Mouse (Mus musculus) heart, embryonic 13.5 days (tissue): ENCODE measurements around the gene Prph. TPM values are rescaled to one million over a fixed set of nuclear protein-coding genes. Genes with fewer than 3 reads are reported as not detected.
A peak's percentile ranks its signal among the peaks of the same experiment; 100 is the strongest.

ENCODE experiments used
- ATAC-seq: fragments of 200-750 bp; cut with Nextera tagmentation; 2 replicates; pipeline ENCODE4 v1.8.0; 2017; ENCODE audit warnings: moderate TSS enrichment; ENCODE audit not compliant: insufficient number of reproducible peaks, low FRiP score, low TSS enrichment; ENCODE audit errors: extremely low read depth
- H3K27ac ChIP-seq: fragments of 300-500 bp; sonication (generic); replicated peaks from 2 replicates; pipeline ENCODE4 v1.5.1; 2015; ENCODE audit warnings: moderate library complexity, mild to moderate bottlenecking, inconsistent platforms
- H3K27me3 ChIP-seq: fragments of 300-500 bp; sonication (generic); replicated peaks from 2 replicates; pipeline ENCODE4 v1.6.1; 2015; ENCODE audit warnings: mild to moderate bottlenecking, inconsistent platforms
- H3K36me3 ChIP-seq: fragments of 300-500 bp; sonication (generic); 2 replicates; pipeline ENCODE4 v1.6.1; 2015; ENCODE audit warnings: mild to moderate bottlenecking, inconsistent platforms
- H3K4me1 ChIP-seq: fragments of 300-500 bp; sonication (generic); 2 replicates; pipeline ENCODE4 v1.6.1; 2015; ENCODE audit warnings: inconsistent platforms
- H3K4me2 ChIP-seq: fragments of 300-500 bp; sonication (generic); 2 replicates; pipeline ENCODE4 v1.6.1; 2015; ENCODE audit warnings: inconsistent platforms, mild to moderate bottlenecking, moderate library complexity
- H3K4me3 ChIP-seq: fragments of 300-500 bp; sonication (generic); 2 replicates; pipeline ENCODE4 v1.5.1; 2015; ENCODE audit warnings: moderate library complexity, mild to moderate bottlenecking, inconsistent platforms
- H3K9ac ChIP-seq: fragments of 300-500 bp; sonication (generic); 2 replicates; pipeline ENCODE4 v1.6.1; 2015; ENCODE audit warnings: inconsistent platforms, mild to moderate bottlenecking, moderate library complexity
- H3K9me3 ChIP-seq: fragments of 300-500 bp; sonication (generic); 2 replicates; pipeline ENCODE4 v1.6.1; 2016; ENCODE audit warnings: inconsistent platforms
- WGBS: fragments of 180-500 bp; shearing (Covaris S2); methylation state at CpG from one replicate; pipeline ENCODE4 v1.1.7; 2015; ENCODE audit warnings: mixed read lengths; 5-methylcytosine and 5-hydroxymethylcytosine counted together
- polyA plus RNA-seq: library from polyadenylated mRNA; unstranded; fragments of >200 nt; fragmentation: Nextera tagmentation; extraction: Ambion mirVana; gene quantifications from 2 replicates; pipeline ENCODE4 v1.2.1, GENCODE M21; 2015

Prph gene
- polyA plus RNA-seq, 1 experiment from 2014 or later = 1.7 TPM

GRCm38 (mm10) chr15:99078181-99078910 lies 23.4 kb downstream of the Prph start:
- Histone ChIP-seq H3K9ac (no peak overlapping the region), H3K27me3 (peaks cover 7% of the 10 kb centered on the region), H3K4me1 (peaks cover 37% of the 10 kb centered on the region), H3K4me2 (no peak overlapping the region), H3K36me3 (peaks cover 58% of the 10 kb centered on the region), H3K4me3 (no peak overlapping the region), H3K9me3 (no peaks in the 10 kb centered on the region), H3K27ac (no peak overlapping the region)
- no peak for ATAC-seq
- WGBS = 72% methylated on average over 15 of the region's 15 CpGs

GRCm38 (mm10) chr15:99079804-99080203 lies 24.8 kb downstream of the Prph start:
- WGBS = 77% methylated on average over 3 of the region's 3 CpGs
- H3K9me3 ChIP-seq = no peaks in the 10 kb centered on the region
- H3K36me3 ChIP-seq = peaks cover 62% of the 10 kb centered on the region
- no peak overlapping the region for H3K4me2 ChIP-seq
- no peak for ATAC-seq
- H3K27me3 ChIP-seq = peaks cover 22% of the 10 kb centered on the region
- no peak overlapping the region for H3K4me3 ChIP-seq
- peaks cover 44% of the 10 kb centered on the region for H3K4me1 ChIP-seq
- no peak overlapping the region for H3K9ac ChIP-seq
- H3K27ac ChIP-seq = no peak overlapping the region

GRCm38 (mm10) chr15:99082322-99082721 lies 27.3 kb downstream of the Prph start:
- Histone ChIP-seq H3K27ac (no peak overlapping the region), H3K4me1 (peaks cover 25% of the 10 kb centered on the region), H3K36me3 (peaks cover 55% of the 10 kb centered on the region), H3K4me3 (no peak overlapping the region), H3K4me2 (no peak overlapping the region), H3K9ac (no peak overlapping the region), H3K9me3 (no peaks in the 10 kb centered on the region), H3K27me3 (peaks cover 47% of the 10 kb centered on the region)
- no peak for ATAC-seq
- WGBS = 90% methylated on average over 12 of the region's 12 CpGs

GRCm38 (mm10) chr15:99082840-99083239 lies 27.9 kb downstream of the Prph start:
- Histone ChIP-seq H3K27me3 (peaks cover 52% of the 10 kb centered on the region), H3K9me3 (no peaks in the 10 kb centered on the region), H3K9ac (no peak overlapping the region), H3K4me3 (no peak overlapping the region), H3K4me1 (peaks cover 25% of the 10 kb centered on the region), H3K27ac (no peak overlapping the region), H3K36me3 (peaks cover 50% of the 10 kb centered on the region), H3K4me2 (no peak overlapping the region)
- WGBS = 90% methylated on average over 16 of the region's 16 CpGs
- ATAC-seq = no peak

- Histone ChIP-seq H3K9ac (no peak overlapping the region), H3K27ac (no peak overlapping the region), H3K27me3 (peaks cover 56% of the 10 kb centered on the region), H3K4me3 (no peak overlapping the region), H3K4me1 (peaks cover 25% of the 10 kb centered on the region), H3K9me3 (no peaks in the 10 kb centered on the region), H3K4me2 (no peak overlapping the region), H3K36me3 (peaks cover 46% of the 10 kb centered on the region)
- WGBS = 69% methylated on average over 9 of the region's 9 CpGs
- ATAC-seq = no peak
Measured at GRCm38 (mm10) chr15:99083258-99083657, 28.3 kb downstream of the Prph start.

- H3K4me1 ChIP-seq = peaks cover 22% of the 10 kb centered on the region
- WGBS = 9% methylated on average over 11 of the region's 11 CpGs
- peak overlapping the region; percentile 41 for H3K4me2 ChIP-seq
- H3K9me3 ChIP-seq = no peaks in the 10 kb centered on the region
- peaks cover 39% of the 10 kb centered on the region for H3K36me3 ChIP-seq
- H3K27ac ChIP-seq = no peak overlapping the region
- H3K9ac ChIP-seq = peak overlapping the region; percentile 64
- no peak for ATAC-seq
- peak overlapping the region; percentile 21; the same call in 1 of the 2 replicates for H3K4me3 ChIP-seq
- peaks cover 64% of the 10 kb centered on the region for H3K27me3 ChIP-seq
Measured at GRCm38 (mm10) chr15:99083867-99084557, 29.0 kb downstream of the Prph start.

- Histone ChIP-seq H3K4me1 (peaks cover 24% of the 10 kb centered on the region), H3K27me3 (peaks cover 70% of the 10 kb centered on the region), H3K9ac (peak overlapping the region; percentile 64), H3K4me3 (peak overlapping the region; percentile 21; the same call in 1 of the 2 replicates), H3K36me3 (peaks cover 39% of the 10 kb centered on the region), H3K27ac (no peak overlapping the region), H3K9me3 (no peaks in the 10 kb centered on the region), H3K4me2 (peak overlapping the region; percentile 41)
- 11% methylated on average over 19 of the region's 19 CpGs for WGBS
- ATAC-seq = no peak
Measured at GRCm38 (mm10) chr15:99084618-99085017, 29.6 kb downstream of the Prph start.

- H3K9me3 ChIP-seq = no peaks in the 10 kb centered on the region
- no peak overlapping the region for H3K4me2 ChIP-seq
- peaks cover 27% of the 10 kb centered on the region for H3K36me3 ChIP-seq
- H3K27me3 ChIP-seq = peaks cover 84% of the 10 kb centered on the region
- no peak overlapping the region for H3K4me3 ChIP-seq
- H3K4me1 ChIP-seq = peaks cover 24% of the 10 kb centered on the region
- WGBS = 72% methylated on average over 4 of the region's 4 CpGs
- ATAC-seq = no peak
- H3K27ac ChIP-seq = no peak overlapping the region
- no peak overlapping the region for H3K9ac ChIP-seq
Measured at GRCm38 (mm10) chr15:99085997-99086396, 31.0 kb downstream of the Prph start.

- Histone ChIP-seq H3K36me3 (peaks cover 12% of the 10 kb centered on the region), H3K9ac (peak within 1 kb of the TSS; percentile 59), H3K27ac (no peak within 1 kb of the TSS), H3K27me3 (peaks cover 98% of the 10 kb centered on the region), H3K9me3 (no peaks in the 10 kb centered on the region), H3K4me2 (peak within 1 kb of the TSS; percentile 67), H3K4me3 (peak within 1 kb of the TSS; percentile 45), H3K4me1 (peaks cover 24% of the 10 kb centered on the region)
- WGBS = 6% methylated on average over 60 of the region's 60 CpGs
- no peak for ATAC-seq
Measured at GRCm38 (mm10) chr15:99087253-99088075, 32.5 kb downstream of the Prph start, which contains the start of gene C1ql4. Gene C1ql4 (minus strand): TSS chr15:99087817.

- peak overlapping the region; percentile 59 for H3K9ac ChIP-seq
- H3K9me3 ChIP-seq = no peaks in the 10 kb centered on the region
- peak overlapping the region; percentile 67 for H3K4me2 ChIP-seq
- no peak for ATAC-seq
- H3K27me3 ChIP-seq = peaks cover 100% of the 10 kb centered on the region
- peak overlapping the region; percentile 45 for H3K4me3 ChIP-seq
- peaks cover 4% of the 10 kb centered on the region for H3K36me3 ChIP-seq
- WGBS = under 1% methylated on average over 26 of the region's 27 CpGs
- no peak overlapping the region for H3K27ac ChIP-seq
- peaks cover 27% of the 10 kb centered on the region for H3K4me1 ChIP-seq
Measured at GRCm38 (mm10) chr15:99088292-99088691, 33.3 kb downstream of the Prph start.

- Histone ChIP-seq H3K27me3 (peaks cover 100% of the 10 kb centered on the region), H3K4me2 (peak overlapping the region; percentile 67), H3K9ac (peak overlapping the region; percentile 15; the same call in 1 of the 2 replicates), H3K9me3 (no peaks in the 10 kb centered on the region), H3K27ac (no peak overlapping the region), H3K4me1 (peaks cover 28% of the 10 kb centered on the region), H3K36me3 (no peaks in the 10 kb centered on the region), H3K4me3 (peak overlapping the region; percentile 45)
- 15% methylated on average over 14 of the region's 14 CpGs for WGBS
- ATAC-seq = no peak
Measured at GRCm38 (mm10) chr15:99089069-99089468, 34.1 kb downstream of the Prph start.
